Mouse (Mus musculus) midbrain, postnatal 0 days (tissue): ENCODE measurements around the gene Vcl. TPM values are rescaled to one million over a fixed set of nuclear protein-coding genes. Genes with fewer than 3 reads are reported as not detected.

Experiments
- ATAC-seq: fragments of 200-750 bp; cut with Nextera tagmentation; 2 replicates; pipeline ENCODE4 v1.8.0; 2017; ENCODE audit warnings: moderate number of reproducible peaks, mild to moderate bottlenecking, moderate TSS enrichment, moderate library complexity; ENCODE audit not compliant: low FRiP score
- DNase-seq: peaks from one replicate; pipeline ENCODE4 v3.0.0-alpha.2; 2015; ENCODE audit warnings: low spot score
- H3K27ac ChIP-seq: fragments of 300-500 bp; sonication (generic); 2 replicates; pipeline ENCODE4 v1.5.1; 2014; ENCODE audit warnings: low read depth, mild to moderate bottlenecking, low read length, mixed read lengths
- H3K27me3 ChIP-seq: fragments of 300-500 bp; sonication (generic); 2 replicates; pipeline ENCODE4 v1.6.1; 2014; ENCODE audit warnings: low read length, control low read depth, mixed read lengths; ENCODE audit not compliant: insufficient read depth
- H3K36me3 ChIP-seq: fragments of 300-500 bp; sonication (generic); 2 replicates; pipeline ENCODE4 v1.6.1; 2014; ENCODE audit warnings: low read length, control low read depth, mixed read lengths; ENCODE audit not compliant: insufficient read depth
- H3K4me1 ChIP-seq: fragments of 300-500 bp; sonication (generic); 2 replicates; pipeline ENCODE4 v1.6.1; 2014; ENCODE audit warnings: mild to moderate bottlenecking, control low read depth, antibody characterized with exemption, low read length, mixed read lengths; ENCODE audit not compliant: insufficient read depth
- H3K4me2 ChIP-seq: fragments of 300-500 bp; sonication (generic); 2 replicates; pipeline ENCODE4 v1.6.1; 2014; ENCODE audit warnings: low read depth, mild to moderate bottlenecking, low read length, mixed read lengths; ENCODE audit not compliant: poor library complexity, severe bottlenecking
- H3K4me3 ChIP-seq: fragments of 300-500 bp; sonication (generic); 2 replicates; pipeline ENCODE4 v1.5.1; 2014; ENCODE audit warnings: low read depth, mild to moderate bottlenecking, low read length, moderate library complexity
- H3K9ac ChIP-seq: fragments of 300-500 bp; sonication (generic); replicated peaks from 2 replicates; pipeline ENCODE4 v1.6.1; 2014; ENCODE audit warnings: mild to moderate bottlenecking, low read length, moderate library complexity, mixed read lengths; ENCODE audit not compliant: poor library complexity, severe bottlenecking
- H3K9me3 ChIP-seq: fragments of 300-500 bp; sonication (generic); 2 replicates; pipeline ENCODE4 v1.6.1; 2016; ENCODE audit warnings: low read length, control low read depth
- CTCF ChIP-seq: IDR thresholded peaks from 2 replicates; pipeline ENCODE4 v1.5.1; 2016; ENCODE audit warnings: antibody characterized with exemption, mild to moderate bottlenecking
- WGBS: fragments of 180-500 bp; shearing (Covaris S2); extraction: QIAGEN DNeasy Blood & Tissue Kit; methylation state at CpG from one replicate; pipeline ENCODE4 v1.1.7; 2014; 5-methylcytosine and 5-hydroxymethylcytosine counted together
- polyA plus RNA-seq: library from polyadenylated mRNA; unstranded; fragments of >200 nt; fragmentation: Nextera tagmentation; extraction: Ambion mirVana; gene quantifications from 2 replicates; pipeline ENCODE4 v1.2.1, GENCODE M21; 2015
- total RNA-seq: library from RNA; depleted of rRNA; stranded (reverse); fragments of >200 nt; gene quantifications from 2 replicates; pipeline ENCODE4 v1.2.3, GENCODE M21; 2014

The Vcl gene
- total and polyA plus RNA-seq, 2 experiments from 2014 or later, result 8.6 to 21.6 TPM

DNA sequence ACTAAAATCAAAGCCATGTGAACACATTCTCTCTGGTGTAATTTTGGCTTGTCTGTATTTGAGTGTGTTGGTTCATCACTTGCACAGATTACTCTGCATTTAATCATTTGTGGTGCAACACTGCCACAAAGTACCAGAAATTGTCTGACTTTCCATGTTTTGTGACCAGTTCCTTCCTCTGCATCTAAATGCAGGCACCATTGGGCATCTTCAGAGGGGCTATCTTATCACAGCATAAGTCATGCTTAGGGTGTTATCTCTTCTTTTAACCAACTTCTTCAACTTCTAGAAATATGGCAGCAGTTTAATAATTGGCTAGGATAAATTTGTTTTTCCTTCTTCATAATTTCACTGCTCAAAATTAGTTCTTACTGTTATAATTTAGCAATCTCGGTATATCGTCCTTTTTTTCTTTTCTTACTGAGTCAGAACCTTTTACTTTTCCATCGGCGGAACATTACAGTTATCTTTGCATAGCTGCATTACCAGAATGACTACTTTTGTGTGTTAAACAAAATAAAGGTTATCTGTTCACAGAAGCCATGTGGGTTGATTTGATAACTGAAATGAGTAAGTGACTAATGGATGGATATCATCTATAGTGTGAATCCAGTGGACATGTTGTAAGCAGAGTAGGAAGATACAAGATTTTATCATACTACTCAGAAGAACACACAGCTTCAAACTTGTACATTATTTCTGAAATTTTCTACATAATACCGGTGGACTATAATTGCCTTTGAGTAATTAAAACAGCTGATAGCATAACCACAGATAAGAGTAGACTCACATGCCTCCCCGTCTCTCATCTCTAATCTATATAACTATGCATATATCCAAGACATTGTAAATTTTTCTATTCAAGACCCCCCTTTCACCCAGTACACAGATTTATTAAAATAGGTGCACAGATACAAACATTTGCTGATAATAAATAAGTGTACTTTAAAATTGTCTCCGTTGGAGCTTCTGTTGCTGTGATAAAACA lies 12.3 kb upstream of the Vcl start:
- Histone ChIP-seq H3K4me3 (no peak overlapping the region), H3K27me3 (no peaks in the 10 kb centered on the region), H3K9me3 (no peaks in the 10 kb centered on the region), H3K36me3 (no peaks in the 10 kb centered on the region), H3K9ac (no peak overlapping the region), H3K4me1 (no peaks in the 10 kb centered on the region), H3K27ac (no peak overlapping the region), H3K4me2 (no peak overlapping the region)
- DNase-seq (no peak), ATAC-seq (no peak)
- no peak for TF ChIP-seq CTCF
- WGBS, result 94% methylated on average over 7 of the region's 7 CpGs

DNA sequence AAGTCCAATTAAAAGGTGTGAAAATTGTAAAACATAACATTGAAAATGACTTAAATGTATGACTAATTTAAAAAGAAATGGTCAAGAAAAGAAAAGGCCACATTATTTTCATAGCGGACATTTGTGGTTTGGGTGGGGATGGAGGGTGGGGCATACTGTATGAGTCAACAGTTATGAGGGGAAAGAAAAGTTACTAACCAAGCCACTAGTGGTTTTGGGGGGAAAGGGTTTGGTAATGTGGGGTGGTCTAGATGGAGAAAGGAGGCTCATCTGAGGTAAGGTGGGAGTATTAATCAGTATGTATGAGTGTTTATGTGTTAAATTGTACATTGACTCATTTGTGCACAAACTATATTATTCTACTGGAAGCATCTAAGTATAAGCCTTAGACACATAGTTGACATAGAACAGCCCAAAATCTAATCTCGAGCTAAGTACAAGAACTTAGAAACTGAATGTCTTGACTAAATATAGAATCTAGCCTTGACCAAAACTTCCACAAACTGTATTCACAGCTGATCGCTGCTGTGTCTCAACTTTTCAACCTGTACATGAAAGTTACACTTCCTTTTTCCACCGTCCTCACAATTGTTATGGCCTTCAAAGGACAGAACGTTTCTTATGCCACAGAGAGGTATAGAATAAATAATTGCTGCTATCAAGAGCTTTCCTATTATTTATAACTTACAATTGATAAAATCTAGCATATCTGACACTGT lies 5.0 kb upstream of the Vcl start:
- Histone ChIP-seq H3K4me2 (no peak overlapping the region), H3K4me1 (no peaks in the 10 kb centered on the region), H3K9ac (no peak overlapping the region), H3K4me3 (no peak overlapping the region), H3K27me3 (no peaks in the 10 kb centered on the region), H3K36me3 (no peaks in the 10 kb centered on the region), H3K27ac (no peak overlapping the region), H3K9me3 (no peaks in the 10 kb centered on the region)
- 91% methylated on average over 5 of the region's 5 CpGs for WGBS
- no peak for TF ChIP-seq CTCF
- DNase-seq, result no peak
- no peak for ATAC-seq

DNA sequence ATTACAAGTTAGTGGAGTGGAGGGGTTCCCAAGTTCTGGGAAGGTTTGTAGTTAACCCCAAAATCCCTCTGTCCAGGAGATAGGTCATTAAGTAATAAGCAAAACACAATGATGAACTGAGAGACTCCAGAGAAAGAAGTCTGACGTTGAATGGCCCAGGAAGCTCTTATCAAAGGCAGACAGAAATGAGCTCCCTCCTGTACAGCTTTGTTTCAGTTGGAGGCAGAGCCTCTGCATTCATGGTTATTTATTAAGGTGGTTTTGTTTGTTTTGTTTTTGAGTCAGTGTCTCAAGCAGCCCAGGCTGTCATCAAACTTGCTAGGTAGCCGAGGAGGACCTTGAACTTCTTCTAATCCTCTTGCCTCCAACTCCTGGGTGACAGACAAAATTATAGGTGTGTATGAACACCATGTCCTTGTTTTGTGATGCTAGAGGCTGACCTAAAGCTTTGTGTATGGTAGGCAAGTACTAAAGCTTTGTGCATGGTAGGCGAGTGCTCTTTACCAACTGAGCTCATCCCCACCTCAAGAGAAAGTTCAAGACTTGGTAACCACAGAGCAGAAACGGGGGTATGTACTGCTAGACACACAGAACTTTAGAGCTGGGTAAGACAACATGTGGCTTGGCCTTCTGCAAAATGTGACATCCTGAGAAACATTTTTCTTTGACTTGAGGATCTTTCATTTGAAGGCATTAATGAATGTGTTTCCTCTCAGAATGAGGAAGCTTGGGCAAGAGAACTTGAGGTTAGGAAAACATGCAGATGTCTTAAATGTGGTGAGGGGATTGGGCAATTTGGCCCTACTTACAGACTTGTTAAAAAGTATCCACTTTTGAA lies 1.5 kb upstream of the Vcl start:
- ATAC-seq (no peak), DNase-seq (no peak)
- Histone ChIP-seq H3K27me3 (no peaks in the 10 kb centered on the region), H3K36me3 (no peaks in the 10 kb centered on the region), H3K4me2 (no peak overlapping the region), H3K9ac (no peak overlapping the region), H3K4me1 (peaks cover 6% of the 10 kb centered on the region; the same call in 1 of the 2 replicates), H3K27ac (no peak overlapping the region), H3K9me3 (no peaks in the 10 kb centered on the region), H3K4me3 (no peak overlapping the region)
- 91% methylated on average over 4 of the region's 4 CpGs for WGBS
- TF ChIP-seq CTCF, result no peak

DNA sequence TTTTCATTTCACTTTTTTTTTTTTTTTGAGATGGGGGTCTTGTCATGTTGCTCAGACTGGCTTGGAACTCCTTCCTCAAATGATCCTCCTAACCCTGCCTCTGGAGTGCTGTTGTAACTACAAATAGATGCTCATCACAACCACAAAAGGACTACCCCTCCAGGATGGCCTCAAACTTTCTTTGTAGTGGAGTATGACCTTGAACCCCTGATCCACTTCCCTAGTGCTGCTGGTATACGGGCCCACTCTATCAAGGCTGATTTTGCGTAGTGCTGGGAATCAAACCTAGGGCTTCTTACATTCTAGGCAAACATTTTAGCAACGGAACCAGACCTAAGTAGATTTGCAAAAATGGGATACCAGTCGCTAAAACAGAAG lies 901 bp upstream of the Vcl start:
- no peak overlapping the region for H3K27ac ChIP-seq
- WGBS, result 18% methylated on average over 4 of the region's 4 CpGs
- peak overlapping the region; percentile 88 for H3K4me3 ChIP-seq
- H3K27me3 ChIP-seq, result no peaks in the 10 kb centered on the region
- no peaks in the 10 kb centered on the region for H3K36me3 ChIP-seq
- TF ChIP-seq CTCF, result no peak
- peak overlapping the region; percentile 74 for H3K4me2 ChIP-seq
- peaks cover 6% of the 10 kb centered on the region; the same call in 1 of the 2 replicates for H3K4me1 ChIP-seq
- ATAC-seq, result no peak
- no peak for DNase-seq
- H3K9me3 ChIP-seq, result no peaks in the 10 kb centered on the region
- H3K9ac ChIP-seq, result no peak overlapping the region

DNA sequence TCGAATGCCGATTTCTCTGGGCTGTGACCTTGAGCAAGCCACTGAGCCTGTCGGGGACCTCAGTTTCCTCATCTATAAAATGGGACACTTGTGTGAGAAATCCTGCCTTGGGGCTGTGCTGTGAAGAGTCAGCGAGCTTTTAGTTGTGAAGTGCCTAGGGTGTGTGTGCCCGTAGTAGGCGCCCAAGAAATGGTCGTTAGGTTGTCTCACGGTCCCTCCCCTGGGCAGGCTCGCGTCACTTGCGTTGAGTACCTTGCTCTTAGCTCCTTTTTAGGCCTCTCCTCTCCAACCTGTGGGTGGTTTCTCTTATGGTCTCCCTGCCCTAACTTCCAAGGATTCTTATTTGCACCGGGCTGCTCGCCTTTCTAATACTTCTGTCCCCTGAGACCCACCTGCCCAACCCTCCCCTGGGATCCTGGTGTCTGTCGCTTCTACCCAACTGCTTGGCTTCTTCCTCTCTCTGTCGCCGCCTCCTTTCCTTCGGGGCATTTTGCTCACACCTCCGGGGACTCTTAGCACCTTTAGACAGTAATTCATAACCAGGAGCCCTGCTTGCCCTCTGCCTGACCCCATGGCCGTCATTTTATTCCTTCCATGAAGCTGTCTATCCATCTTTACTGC lies 726 bp downstream of the Vcl start:
- Histone ChIP-seq H3K4me1 (peaks cover 6% of the 10 kb centered on the region; the same call in 1 of the 2 replicates), H3K4me3 (peak overlapping the region; percentile 88), H3K9me3 (no peaks in the 10 kb centered on the region), H3K27ac (peak overlapping the region; percentile 64), H3K9ac (peak overlapping the region; percentile 85), H3K36me3 (no peaks in the 10 kb centered on the region), H3K4me2 (peak overlapping the region; percentile 74), H3K27me3 (no peaks in the 10 kb centered on the region)
- no peak for TF ChIP-seq CTCF
- 4% methylated on average over 19 of the region's 19 CpGs for WGBS
- DNase-seq (peak; percentile 16), ATAC-seq (0 out of 2 replicates have a peak, but pooled peaks have one; percentile 0)
